Mouse (Mus musculus) liver, embryonic 14.5 days (tissue): ENCODE results near the gene Mx1.

ENCODE experiments used
- CTCF ChIP-seq: IDR thresholded peaks from 2 replicates; pipeline ENCODE4 v1.5.1; 2016; ENCODE audit warnings: antibody characterized with exemption, low read depth, control low read depth
- EP300 ChIP-seq: IDR thresholded peaks from 2 replicates; pipeline ENCODE4 v1.6.1; 2016; ENCODE audit warnings: antibody characterized with exemption, low read depth

DNA sequence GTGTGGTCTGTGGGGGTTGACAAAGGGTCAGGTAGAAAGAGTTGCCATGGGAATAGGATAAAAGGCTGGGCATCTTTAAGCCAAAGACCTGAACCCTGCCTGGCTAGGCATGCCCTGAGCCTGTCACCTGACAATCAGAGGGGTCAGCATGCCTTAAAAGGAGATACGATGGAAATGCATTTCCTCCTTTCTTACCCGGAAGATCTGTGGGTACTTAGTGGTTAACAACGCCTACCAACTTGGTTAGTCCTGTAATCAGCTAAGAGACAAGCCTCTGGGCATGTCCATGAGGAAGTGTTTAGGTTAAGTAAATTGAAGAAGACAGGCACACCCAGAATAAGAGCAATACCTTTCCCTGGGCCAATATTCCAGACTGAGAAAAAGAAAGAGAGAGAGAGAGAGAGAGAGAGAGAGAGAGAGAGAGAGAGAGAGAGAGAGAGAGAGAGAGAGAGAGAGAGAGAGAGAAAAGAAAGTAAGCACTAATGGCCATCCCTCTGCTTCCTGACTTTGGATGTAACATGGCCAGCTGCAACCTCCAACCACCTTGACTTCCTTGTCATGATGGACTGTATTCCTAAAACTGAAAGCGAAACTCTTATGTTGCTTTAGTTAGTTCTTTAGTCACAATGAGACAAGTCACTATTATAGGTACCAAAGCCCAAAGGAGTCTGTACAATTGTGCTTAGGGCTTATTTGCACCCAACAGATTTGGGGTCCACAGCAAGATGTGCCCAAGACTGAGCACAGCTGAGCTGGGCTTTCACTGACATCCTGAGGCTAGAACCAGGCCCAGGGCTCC, 5.5 kb upstream of the Mx1 start:
- TF ChIP-seq CTCF: no peak
- TF ChIP-seq EP300: no peak
